Mouse (Mus musculus) ES-Bruce4 (cell line): ENCODE measurements around the gene Ptgis. TPM values are rescaled to one million over a fixed set of nuclear protein-coding genes. Genes with fewer than 3 reads are reported as not detected.

Experiments used
- H3K27ac ChIP-seq: 2 replicates; pipeline ENCODE4 v1.5.1; 2012; ENCODE audit warnings: low read length, inconsistent platforms; ENCODE audit not compliant: insufficient read depth
- H3K27me3 ChIP-seq: 2 replicates; pipeline ENCODE4 v1.6.1; 2012; ENCODE audit warnings: mild to moderate bottlenecking, low read length, inconsistent platforms; ENCODE audit not compliant: control insufficient read depth, poor library complexity, insufficient read depth, severe bottlenecking
- H3K36me3 ChIP-seq: 2 replicates; pipeline ENCODE4 v1.6.1; 2012; ENCODE audit warnings: inconsistent platforms, mild to moderate bottlenecking, low read length, moderate library complexity; ENCODE audit not compliant: control insufficient read depth, poor library complexity, insufficient read depth, severe bottlenecking
- H3K4me1 ChIP-seq: one replicate; pipeline ENCODE4 v1.8.1; 2011; ENCODE audit warnings: low read length; ENCODE audit not compliant: control insufficient read depth, insufficient read depth
- H3K4me3 ChIP-seq: 2 replicates; pipeline ENCODE4 v1.5.1; 2011; ENCODE audit warnings: low read depth, mild to moderate bottlenecking, low read length
- H3K9ac ChIP-seq: 2 replicates; pipeline ENCODE4 v1.6.1; 2012; ENCODE audit warnings: low read depth, mild to moderate bottlenecking, inconsistent platforms; ENCODE audit not compliant: poor library complexity, severe bottlenecking
- H3K9me3 ChIP-seq: replicated peaks from 2 replicates; pipeline ENCODE4 v1.6.1; 2012; ENCODE audit warnings: mild to moderate bottlenecking, low read length, inconsistent platforms; ENCODE audit not compliant: control insufficient read depth, poor library complexity, insufficient read depth, severe bottlenecking
- CTCF ChIP-seq: IDR thresholded peaks from one replicate; pipeline ENCODE4 v1.8.1; 2011; ENCODE audit warnings: low read depth, low read length
- EP300 ChIP-seq: IDR thresholded peaks from 2 replicates; pipeline ENCODE4 v1.6.1; 2011; ENCODE audit warnings: low read depth, low read length; ENCODE audit not compliant: insufficient read depth
- POLR2A ChIP-seq: IDR thresholded peaks from one replicate; pipeline ENCODE4 v1.8.1; 2011; ENCODE audit warnings: low read length; ENCODE audit not compliant: insufficient read depth
- polyA plus RNA-seq: library from polyadenylated mRNA; stranded (reverse); fragments of >200 nt; gene quantifications from 2 replicates; pipeline ENCODE4 v1.2.4, GENCODE M21; 2011; ENCODE audit warnings: low read depth; ENCODE audit not compliant: missing spikeins, insufficient read depth, insufficient read length

Gene Ptgis
- polyA plus RNA-seq, 1 experiment, result 6.8 TPM

DNA sequence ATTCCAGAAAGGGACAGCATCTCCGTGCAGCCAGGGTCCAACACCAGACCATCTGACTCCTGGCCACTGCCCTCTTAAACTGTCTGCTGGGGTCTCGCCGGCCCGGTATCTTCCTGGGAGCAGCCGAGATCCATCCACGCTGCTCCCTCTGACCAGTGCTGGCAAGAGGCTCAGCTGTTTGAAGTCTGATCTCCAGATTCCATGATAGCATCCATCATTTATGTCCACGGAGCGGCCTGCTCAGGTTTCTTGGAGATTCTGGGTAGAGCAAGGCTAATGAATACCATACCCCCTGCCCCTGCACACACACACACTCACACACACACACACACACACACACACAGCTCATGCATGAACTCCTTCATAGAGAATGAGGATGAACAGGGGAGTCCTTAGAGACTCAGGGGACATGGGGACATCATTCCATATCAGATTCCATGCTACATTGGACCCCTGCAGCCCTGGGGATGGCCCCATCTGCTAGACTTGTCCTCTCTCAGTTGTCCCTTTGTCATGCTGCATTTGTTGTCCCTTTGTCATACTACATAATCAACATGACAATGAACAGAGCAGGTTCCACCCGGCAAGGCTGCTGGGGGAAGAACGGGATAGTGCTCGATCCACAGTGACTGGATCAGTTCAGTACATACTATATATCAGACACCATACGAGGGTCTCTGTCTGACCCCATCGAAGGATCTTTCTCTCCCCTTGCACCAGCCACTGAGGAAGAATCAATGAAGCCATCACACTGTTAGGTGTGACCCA lies 41.6 kb downstream of the Ptgis start:
- Histone ChIP-seq H3K4me1 (peaks cover 10% of the 10 kb centered on the region), H3K27ac (no peak overlapping the region), H3K36me3 (no peaks in the 10 kb centered on the region), H3K4me3 (no peak overlapping the region), H3K27me3 (no peaks in the 10 kb centered on the region), H3K9ac (no peak overlapping the region), H3K9me3 (no peaks in the 10 kb centered on the region)
- TF ChIP-seq CTCF (no peak), POLR2A (no peak), EP300 (peak; percentile 77; the same call in 1 of the 2 replicates)

DNA sequence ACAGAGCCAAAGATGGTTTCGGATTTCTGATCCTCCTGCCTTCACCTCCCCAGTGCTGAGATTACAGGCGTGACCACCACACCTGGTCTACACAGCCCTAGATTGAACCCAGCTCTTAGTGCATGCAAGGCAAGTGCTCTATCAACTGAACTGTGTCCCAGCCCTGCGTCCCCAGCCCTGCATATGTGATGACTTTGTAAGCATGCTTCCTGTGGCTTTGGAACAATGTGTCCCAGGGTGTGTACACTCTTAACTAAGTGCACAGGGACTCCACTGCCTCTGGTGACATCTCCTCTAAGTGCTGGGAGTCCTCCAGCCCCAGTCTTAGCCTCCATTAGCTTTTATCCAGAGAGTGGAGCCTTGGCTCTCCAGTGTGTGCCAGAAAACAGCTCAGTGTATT lies 47.0 kb downstream of the Ptgis start:
- H3K27ac ChIP-seq, result no peak overlapping the region
- no peak overlapping the region for H3K9ac ChIP-seq
- no peaks in the 10 kb centered on the region for H3K36me3 ChIP-seq
- peaks cover 7% of the 10 kb centered on the region for H3K4me1 ChIP-seq
- TF ChIP-seq EP300, result no peak
- TF ChIP-seq POLR2A, result no peak
- TF ChIP-seq CTCF, result no peak
- H3K4me3 ChIP-seq, result no peak overlapping the region
- H3K27me3 ChIP-seq, result no peaks in the 10 kb centered on the region
- no peaks in the 10 kb centered on the region for H3K9me3 ChIP-seq

DNA sequence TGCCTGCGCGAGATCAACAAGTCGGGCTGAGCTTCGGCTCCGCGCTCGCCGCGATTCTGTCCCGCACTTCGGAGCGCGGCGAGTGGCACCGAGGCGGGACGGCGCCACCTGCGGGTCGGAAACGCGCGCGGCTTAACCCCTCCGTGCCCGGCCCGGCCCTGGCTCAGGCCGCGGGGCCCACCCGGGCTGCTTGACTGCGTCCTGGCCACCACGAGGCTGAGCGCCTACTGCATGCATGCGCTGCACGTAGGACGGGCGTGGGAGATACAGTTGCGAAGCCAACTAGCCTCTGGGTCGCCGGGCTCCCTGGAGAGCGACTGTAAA lies 50.4 kb downstream of the Ptgis start, which contains the start of gene Kcnb1:
Gene Kcnb1 (minus strand): TSS at position 80 of the 324 bp plus-strand sequence.
- Histone ChIP-seq H3K27ac (no peak within 1 kb of the TSS), H3K36me3 (no peaks in the 10 kb centered on the region), H3K9me3 (no peaks in the 10 kb centered on the region), H3K4me3 (peak within 1 kb of the TSS; percentile 47), H3K27me3 (no peaks in the 10 kb centered on the region), H3K4me1 (peaks cover 3% of the 10 kb centered on the region), H3K9ac (peak within 1 kb of the TSS; percentile 43)
- no peak for TF ChIP-seq EP300
- peak; percentile 26 for TF ChIP-seq CTCF
- no peak for TF ChIP-seq POLR2A

DNA sequence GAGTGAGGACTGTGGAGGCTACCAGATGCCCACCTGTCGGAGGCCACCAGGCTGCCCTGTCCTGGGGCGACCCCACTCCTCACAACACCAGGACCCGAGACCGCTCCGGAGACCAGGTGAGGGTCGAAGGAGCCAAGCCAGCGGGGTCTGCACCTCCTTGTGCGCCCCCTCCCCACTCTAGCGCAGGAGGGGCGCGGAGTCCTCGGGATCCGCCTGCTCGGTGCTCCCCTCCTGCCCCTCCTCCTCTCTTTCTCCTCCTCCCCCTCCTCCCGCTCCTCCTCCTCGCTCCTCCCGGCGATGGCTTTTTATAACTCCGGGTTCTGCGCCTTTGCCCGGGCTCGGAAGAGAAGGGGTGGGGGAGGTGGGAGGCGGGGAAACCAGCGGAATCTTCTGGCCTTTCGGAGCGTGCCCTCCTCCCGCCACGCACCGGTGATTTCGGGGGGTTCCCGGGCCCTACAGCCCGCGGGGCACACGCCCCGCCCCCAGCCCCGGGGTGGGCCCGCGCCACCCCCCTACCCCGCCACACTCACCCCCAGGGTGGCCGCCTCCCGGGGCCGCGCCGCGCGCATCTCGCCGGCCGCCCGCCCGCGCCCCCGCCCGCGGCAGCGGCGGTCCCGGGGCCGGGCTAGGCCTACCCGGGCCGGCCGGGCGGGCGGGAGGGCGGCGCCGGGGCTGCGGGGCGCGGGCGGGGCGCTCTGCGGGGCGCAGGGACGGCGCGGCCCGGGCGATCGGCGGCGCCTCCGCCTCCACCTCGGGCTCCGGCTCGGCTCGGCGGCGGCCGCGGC lies 50.9 kb downstream of the Ptgis start:
- Histone ChIP-seq H3K9ac (peak overlapping the region; percentile 43), H3K36me3 (no peaks in the 10 kb centered on the region), H3K4me3 (peak overlapping the region; percentile 47), H3K4me1 (peaks cover 3% of the 10 kb centered on the region), H3K27me3 (no peaks in the 10 kb centered on the region), H3K9me3 (no peaks in the 10 kb centered on the region), H3K27ac (no peak overlapping the region)
- TF ChIP-seq CTCF, result no peak

DNA sequence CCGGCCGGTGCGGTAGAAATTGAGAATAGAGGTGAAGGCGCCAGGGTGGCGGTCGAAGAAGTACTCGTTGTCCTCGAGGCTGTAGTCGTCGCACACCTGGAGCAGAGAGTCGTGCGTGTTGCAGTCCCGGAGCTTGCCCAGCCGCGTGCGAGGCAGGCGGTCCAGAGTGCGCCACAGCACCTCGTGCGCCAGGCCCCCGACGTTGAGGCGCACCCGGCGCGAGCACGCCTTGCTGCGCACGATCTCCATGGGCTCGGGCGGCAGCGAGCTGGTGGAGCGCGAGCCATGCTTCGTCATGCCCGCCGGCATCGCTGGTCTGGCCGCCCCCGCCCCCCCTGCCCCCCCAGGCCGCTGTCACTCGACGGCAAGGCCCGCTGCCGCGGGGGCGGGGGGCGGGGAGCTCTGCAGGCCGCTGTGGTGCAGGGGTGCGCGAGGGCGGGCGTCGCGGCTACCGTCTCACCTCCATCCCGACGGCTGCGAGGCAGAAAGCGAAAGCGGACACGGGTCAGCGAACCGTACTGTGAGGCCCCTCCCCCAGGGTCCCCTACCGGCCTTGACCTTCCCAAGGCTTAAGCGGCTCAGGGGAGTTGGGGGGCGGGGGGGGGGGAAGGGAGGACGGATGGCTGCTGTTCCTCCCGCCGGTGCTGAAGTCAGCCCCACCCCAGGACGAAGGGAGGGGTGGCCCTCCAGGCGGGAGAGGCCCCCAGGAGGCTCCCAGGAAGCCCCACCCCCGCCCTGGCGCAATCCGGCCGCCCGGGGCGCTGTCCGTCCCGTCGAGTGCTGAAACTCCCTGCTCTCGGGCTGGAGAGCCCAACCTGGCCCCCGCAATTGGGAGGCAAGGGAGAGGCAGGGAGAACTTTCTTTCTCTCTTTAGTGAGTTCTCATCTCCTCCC lies 51.8 kb downstream of the Ptgis start:
- Histone ChIP-seq H3K4me1 (peaks cover 3% of the 10 kb centered on the region), H3K36me3 (no peaks in the 10 kb centered on the region), H3K27me3 (no peaks in the 10 kb centered on the region), H3K27ac (no peak overlapping the region), H3K4me3 (peak overlapping the region; percentile 47), H3K9me3 (no peaks in the 10 kb centered on the region), H3K9ac (no peak overlapping the region)
- TF ChIP-seq EP300 (peak; percentile 40; the same call in 1 of the 2 replicates), POLR2A (no peak), CTCF (no peak)
